Mouse (Mus musculus): ENCODE measurements around the gene Znhit3. TPM values are rescaled to one million over a fixed set of nuclear protein-coding genes. Genes with fewer than 3 reads are reported as not detected.

Gene Znhit3
- total RNA-seq, 2 experiments from 2014 or later, result 32.0 to 32.8 TPM

DNA sequence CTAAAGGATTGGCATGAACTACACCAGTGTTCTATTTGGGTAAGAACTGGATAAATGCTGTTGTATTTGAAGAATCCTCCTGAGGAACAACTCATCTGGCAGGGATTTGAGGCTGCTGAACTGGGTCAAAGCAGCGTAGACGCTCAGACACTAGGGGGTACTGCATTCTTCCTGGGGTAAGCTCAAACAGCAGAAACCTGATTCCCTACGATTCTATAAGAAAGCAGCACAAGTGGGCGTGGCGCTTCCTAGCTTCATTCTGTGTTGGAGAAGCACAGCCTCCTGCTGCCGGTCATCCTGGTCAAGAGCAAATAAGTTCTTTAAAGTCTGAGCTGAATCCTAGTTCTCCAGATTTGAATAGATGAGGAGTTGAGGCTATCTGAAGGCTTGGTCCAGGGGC lies 16.1 kb upstream of the Znhit3 start:
- no peak for DNase-seq (ENCODE audit: low spot score in 2 of 2)

DNA sequence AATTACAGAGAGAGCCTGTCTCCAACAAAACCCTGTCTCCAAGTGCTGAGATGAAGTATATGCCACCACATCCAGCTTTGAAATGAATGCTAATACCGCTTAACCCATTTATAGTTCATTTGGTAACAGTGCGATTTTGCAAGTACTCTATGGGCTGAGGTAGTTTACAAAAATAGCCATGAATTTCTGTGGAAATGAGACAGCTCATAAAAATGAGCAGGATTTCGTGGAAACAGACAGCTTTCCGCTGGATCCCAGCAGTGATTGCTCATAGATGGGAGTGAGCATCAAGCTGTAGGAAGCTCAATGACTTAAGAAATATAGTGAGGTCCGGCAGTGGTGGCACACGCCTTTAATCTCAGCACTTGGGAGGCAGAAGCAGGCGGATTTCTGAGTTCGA lies 4.8 kb upstream of the Znhit3 start:
- no peak for DNase-seq (ENCODE audit: low spot score in 2 of 2)

DNA sequence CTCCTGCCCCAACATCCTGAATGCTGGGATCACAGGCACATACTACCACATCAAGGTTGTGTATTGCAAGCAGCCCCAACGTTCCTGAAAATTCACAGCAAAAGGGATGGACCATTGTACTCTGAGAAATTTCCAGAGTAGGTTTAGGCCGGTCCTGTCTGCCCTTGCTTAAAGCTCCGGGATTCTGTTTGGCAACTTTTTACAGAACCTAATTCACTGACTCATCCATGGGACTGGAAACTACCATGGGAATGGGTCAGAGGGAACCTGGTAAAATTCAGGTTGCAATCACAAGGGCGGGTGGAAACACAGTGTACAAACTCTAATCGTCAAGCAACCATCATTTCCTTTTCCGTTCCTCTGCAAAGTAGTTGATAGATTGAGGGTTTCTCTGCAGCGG lies 3.8 kb upstream of the Znhit3 start:
- DNase-seq (ENCODE audit: low spot score in 2 of 2), result no peak

GRCm38 (mm10) chr11:84919276-84919675 lies 3.1 kb upstream of the Znhit3 start:
- peak in 1 of 2 experiments; percentile 49 for DNase-seq (ENCODE audit: low spot score in 2 of 2)

- peak; percentile 86 to 90 for DNase-seq (ENCODE audit: low spot score in 2 of 2)
These were observed 2.3 kb upstream of the Znhit3 start for GRCm38 (mm10) chr11:84918425-84918824.

DNA sequence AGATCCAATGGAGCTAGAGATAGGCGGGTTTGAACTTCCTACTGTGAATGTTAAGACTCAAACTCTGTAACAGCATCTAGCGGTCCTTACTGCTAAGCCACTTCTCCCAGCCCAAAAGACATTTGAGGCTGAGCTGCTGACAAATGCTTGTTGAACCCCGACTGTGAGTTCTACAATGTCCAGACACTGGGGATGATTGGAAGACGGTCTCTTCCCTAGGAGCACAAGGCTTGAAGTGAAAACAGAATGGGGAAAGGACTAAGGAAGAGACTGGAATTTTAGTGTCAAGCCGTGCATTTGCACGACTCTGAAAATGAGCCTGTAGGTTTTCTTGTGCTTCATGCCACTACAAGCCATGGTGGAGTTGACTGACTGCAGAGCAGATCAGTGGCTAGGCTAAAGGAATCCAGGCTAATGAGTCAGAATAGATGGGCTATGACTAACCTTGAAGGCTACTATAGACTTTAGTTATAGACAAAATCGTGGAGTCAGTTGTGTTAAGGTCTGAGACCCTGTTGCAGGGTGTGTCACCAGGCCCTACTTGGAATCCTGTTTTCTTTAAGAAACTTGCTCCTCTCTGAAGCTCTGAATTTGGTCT lies 636 bp upstream of the Znhit3 start:
- no peak for DNase-seq (ENCODE audit: low spot score in 2 of 2)

GRCm38 (mm10) chr11:84914673-84915072 lies 1.5 kb downstream of the Znhit3 start:
- no peak for DNase-seq (ENCODE audit: low spot score in 2 of 2)

DNA sequence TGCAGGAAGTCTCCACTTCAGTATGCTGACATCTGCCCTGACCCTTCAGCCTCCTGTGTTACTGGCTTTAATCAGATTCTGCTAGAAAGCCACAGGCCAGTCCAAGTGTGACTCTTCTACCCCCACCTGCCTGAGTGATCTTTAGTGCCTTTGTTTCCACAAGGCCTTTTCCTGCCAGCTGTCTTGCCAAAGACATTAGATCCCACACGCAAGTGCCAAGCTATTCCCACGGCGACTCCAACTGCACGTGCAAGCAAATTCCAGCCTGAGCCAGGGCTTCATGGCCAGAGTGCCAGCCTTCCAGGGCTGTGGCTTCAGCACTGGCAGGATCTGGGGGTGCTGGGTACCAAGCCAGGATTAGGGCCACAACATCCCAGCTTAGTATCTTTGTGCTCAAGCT lies 5.8 kb downstream of the Znhit3 start:
- DNase-seq (ENCODE audit: low spot score in 2 of 2), result no peak

DNA sequence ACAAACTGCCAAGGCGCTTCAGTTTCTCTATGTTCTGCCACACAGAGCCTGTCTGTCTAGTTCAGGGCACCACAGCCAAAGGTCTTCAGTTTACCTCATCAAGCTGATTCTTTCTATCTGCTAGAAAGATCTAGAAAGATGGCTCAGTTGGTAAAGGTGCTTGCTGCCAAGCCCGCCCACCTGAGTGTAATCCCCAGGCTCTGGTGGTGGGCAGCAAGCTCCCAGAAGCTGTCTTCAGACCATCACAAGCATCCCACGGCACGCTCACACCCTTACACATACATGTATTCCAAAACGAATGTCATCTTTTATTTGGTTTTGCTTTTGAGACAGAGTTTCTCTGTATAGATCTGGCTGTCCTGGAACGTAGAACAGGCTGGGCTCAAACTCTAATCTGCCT lies 7.7 kb downstream of the Znhit3 start:
- peak in 1 of 2 experiments; percentile 34 for DNase-seq (ENCODE audit: low spot score in 2 of 2)

GRCm38 (mm10) chr11:84907081-84907480 lies 9.1 kb downstream of the Znhit3 start:
- DNase-seq (ENCODE audit: low spot score in 2 of 2), result no peak

GRCm38 (mm10) chr11:84904597-84905144 lies 11.5 kb downstream of the Znhit3 start:
- peak; percentile 47 to 67 for DNase-seq (ENCODE audit: low spot score in 2 of 2)

GRCm38 (mm10) chr11:84893113-84893512 lies 23.1 kb downstream of the Znhit3 start:
- DNase-seq (ENCODE audit: low spot score in 2 of 2), result no peak

GRCm38 (mm10) chr11:84891705-84892104 lies 24.5 kb downstream of the Znhit3 start:
- peak in 1 of 2 experiments; percentile 35 for DNase-seq (ENCODE audit: low spot score in 2 of 2)

- DNase-seq (ENCODE audit: low spot score in 2 of 2), result no peak
These were observed 26.7 kb downstream of the Znhit3 start for GRCm38 (mm10) chr11:84889492-84889891.

- DNase-seq (ENCODE audit: low spot score in 2 of 2), result no peak
These were observed 28.1 kb downstream of the Znhit3 start for GRCm38 (mm10) chr11:84888025-84888424.

GRCm38 (mm10) chr11:84886767-84887511 lies 29.2 kb downstream of the Znhit3 start:
- DNase-seq (ENCODE audit: low spot score in 2 of 2), result no peak

DNA sequence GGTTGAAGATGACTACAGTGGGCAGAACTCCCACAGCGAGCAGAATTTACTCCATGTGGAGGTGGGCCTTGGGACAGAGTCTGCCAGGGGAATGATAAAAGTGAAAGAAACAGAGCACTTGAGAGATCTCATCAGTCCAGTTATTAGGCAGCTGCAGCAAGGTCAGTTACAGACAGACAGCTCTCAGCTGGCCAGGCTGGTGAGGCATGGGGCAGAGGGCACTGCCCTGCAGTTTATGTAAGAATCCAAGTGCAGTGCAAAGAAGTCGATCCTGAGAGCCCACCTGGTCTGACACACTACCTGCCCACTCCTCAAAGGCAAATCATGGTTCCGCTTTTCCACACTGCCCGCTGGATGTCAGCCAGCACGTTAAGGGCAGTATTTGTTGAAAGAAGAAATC lies 29.9 kb downstream of the Znhit3 start:
- DNase-seq (ENCODE audit: low spot score in 2 of 2), result peak in 1 of 2 experiments; percentile 42

- no peak for DNase-seq (ENCODE audit: low spot score in 2 of 2)
These were observed 30.9 kb downstream of the Znhit3 start for GRCm38 (mm10) chr11:84885238-84885637.

- DNase-seq (ENCODE audit: low spot score in 2 of 2), result no peak
These were observed 33.8 kb downstream of the Znhit3 start for GRCm38 (mm10) chr11:84882346-84882745.

DNA sequence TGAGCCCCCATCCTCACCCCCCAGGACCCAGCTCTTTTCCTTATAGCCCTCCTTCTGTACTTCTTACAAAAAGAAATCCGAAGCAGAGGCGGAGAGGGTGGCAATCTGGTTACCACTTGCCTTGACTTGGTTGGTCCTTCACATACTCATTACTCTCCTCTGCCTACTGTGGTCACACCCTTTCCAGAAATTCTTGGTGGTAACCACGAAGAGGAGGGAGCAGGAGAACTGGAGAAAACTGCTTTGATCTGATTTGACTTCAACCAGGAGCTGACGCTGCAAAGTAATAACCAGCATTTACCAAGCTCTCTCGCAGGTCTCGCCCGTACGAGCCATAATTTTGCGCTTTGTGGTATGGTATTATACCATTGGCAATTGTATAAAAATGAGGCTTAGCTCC lies 35.2 kb downstream of the Znhit3 start:
- DNase-seq (ENCODE audit: low spot score in 2 of 2), result no peak

GRCm38 (mm10) chr11:84880465-84880961 lies 35.7 kb downstream of the Znhit3 start:
- no peak for DNase-seq (ENCODE audit: low spot score in 2 of 2)

GRCm38 (mm10) chr11:84879772-84880464 lies 36.2 kb downstream of the Znhit3 start, which contains the start of the genes Myo19 and Pigw:
Gene Myo19, plus strand, starts transcription at chr11:84880148.
Gene Pigw, minus strand, starts transcription at chr11:84880285.
- DNase-seq (ENCODE audit: low spot score in 2 of 2), result peak; percentile 73 to 84

Data from left cerebral cortex, adult 18-20 months (tissue).